Mouse (Mus musculus) embryonic stem cell, embryonic (primary cell): ENCODE results near the gene Krtap6-2.

ENCODE experiments used
- CTCF ChIA-PET, 4 experiments: fragments of 300-600 bp in 2 of 4; fragments of 350-600 bp in 2 of 4; sonication (Branson Sonifier 250); formaldehyde crosslinking; loops; one replicate each; lab custom pipeline; 2022; ENCODE audit warnings: inconsistent platforms in 2 of 4; lab: Charles Lee
- POLR2A ChIA-PET, 4 experiments: fragments of 300-600 bp in 2 of 4; fragments of 350-600 bp in 2 of 4; sonication (Branson Sonifier 250); formaldehyde crosslinking; loops; one replicate each; lab custom pipeline; 2022; ENCODE audit warnings: antibody characterized with exemption in 4 of 4, inconsistent platforms in 1 of 4; lab: Charles Lee

Krtap6-2 gene

DNA sequence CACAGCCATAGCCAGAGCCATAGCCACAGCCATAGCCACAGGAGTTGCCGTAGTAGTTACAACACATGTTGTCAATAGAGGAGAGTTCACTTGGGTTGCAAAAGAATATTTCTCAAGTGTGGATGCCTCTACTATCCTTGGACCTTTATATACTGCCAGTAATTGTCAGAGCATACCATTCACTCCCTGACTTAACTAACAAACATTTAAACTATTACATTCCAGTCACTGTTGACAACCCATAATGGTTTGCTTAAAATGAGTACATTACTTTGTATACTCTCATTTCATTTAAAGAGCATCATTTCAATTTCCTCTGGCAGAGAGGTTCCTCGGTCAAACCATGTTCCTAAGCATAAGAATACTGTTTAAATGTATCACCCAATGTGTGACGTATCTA is at the start of gene Krtap6-2:
Gene Krtap6-2 (minus strand): TSS at position 101 of the 400 bp plus-strand sequence.
- CTCF ChIA-PET = no interaction called here
- POLR2A ChIA-PET = no interaction called here

DNA sequence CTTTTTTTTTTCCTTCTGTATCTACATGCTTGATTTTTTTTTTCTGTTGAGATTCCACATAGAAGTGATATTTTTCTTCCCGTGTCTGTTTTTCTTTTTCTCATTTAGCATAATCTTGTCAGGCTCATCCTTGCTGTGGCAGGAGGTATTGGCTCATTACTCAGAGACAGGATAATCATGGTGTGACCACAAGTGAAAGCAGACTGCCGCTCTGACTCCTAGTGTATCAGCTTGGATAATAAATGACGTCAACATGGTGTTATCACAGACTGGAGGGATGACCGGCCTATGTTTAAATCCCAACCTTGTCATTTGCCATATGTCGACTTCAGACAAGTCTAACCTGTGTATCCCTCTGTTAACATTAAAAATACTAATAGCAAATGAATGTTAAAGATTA is 41.3 kb upstream of the Krtap6-2 start:
- CTCF ChIA-PET = no interaction called here

DNA sequence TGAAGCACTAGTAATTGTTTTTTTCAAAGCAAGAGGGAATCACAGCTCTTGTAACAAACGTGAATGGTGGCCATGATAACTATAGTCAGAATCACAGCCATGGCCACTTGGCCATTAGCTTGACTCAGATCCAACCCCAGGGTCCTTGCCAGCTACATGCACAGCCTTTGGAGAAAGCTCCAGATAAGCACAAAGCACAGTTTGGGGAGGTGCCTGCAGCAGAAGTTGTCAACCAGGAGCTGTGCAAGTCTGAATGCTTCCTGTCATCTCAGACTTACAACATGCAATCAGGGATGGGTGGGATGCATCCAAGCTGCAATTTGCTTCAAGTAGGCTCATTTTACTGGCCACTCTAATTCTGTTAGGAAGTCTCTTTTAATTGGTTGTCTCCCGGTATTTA is 9.7 kb upstream of the Krtap6-2 start:
- ChIA-PET POLR2A (no interaction called here), CTCF (no interaction called here)

More for the DNA sequence above, 41.3 kb upstream of the Krtap6-2 start:
- POLR2A ChIA-PET = no interaction called here

DNA sequence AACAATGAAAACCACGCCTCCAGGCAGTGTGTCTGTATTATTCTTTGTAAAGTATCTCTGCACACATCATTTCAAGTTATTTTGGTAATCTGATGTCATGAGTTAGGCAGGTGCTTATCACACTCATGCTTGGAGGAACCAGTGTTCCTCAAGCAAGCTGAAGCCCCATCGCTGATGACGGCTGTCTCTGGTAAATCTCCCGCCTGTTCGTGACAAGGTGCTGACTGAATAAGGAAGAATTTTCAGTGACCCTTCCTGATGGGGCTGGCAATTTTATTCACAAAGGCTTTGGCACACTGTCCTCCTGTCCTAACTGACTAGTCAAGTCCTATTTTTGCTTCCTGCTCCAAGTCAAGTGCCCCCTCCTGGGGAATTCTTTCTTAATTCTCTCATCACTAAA is 5.4 kb upstream of the Krtap6-2 start:
- ChIA-PET POLR2A (interaction anchor here in 1 of 4 experiments (0.7 kb wide), 1 partner anchor 640 kb away, joined by 3 read pairs; no protein-coding TSS in a partner anchor), CTCF (interaction anchor here in 1 of 4 experiments (0.7 kb wide), 1 partner anchor 618 kb away, joined by 10 read pairs; no protein-coding TSS in a partner anchor)

DNA sequence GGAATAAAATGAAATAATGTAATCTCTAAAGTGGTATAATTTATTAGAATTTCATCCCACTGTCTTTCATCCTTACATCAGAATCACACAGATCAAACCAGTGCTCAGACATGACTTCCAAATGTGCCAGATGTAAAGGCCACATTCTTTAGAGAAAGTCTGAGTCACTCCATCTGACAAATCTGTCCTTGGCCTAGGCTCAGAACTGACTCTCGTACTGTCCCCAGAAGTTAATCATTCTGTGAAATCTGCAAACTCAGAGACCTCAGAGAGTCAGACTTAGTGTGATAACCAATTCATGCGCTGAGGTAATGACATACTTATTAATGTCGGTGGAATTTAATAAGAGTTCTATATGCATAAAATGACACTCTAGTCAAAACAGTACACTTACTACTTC is 3.6 kb downstream of the Krtap6-2 start:
- CTCF ChIA-PET = no interaction called here
- POLR2A ChIA-PET = no interaction called here

DNA sequence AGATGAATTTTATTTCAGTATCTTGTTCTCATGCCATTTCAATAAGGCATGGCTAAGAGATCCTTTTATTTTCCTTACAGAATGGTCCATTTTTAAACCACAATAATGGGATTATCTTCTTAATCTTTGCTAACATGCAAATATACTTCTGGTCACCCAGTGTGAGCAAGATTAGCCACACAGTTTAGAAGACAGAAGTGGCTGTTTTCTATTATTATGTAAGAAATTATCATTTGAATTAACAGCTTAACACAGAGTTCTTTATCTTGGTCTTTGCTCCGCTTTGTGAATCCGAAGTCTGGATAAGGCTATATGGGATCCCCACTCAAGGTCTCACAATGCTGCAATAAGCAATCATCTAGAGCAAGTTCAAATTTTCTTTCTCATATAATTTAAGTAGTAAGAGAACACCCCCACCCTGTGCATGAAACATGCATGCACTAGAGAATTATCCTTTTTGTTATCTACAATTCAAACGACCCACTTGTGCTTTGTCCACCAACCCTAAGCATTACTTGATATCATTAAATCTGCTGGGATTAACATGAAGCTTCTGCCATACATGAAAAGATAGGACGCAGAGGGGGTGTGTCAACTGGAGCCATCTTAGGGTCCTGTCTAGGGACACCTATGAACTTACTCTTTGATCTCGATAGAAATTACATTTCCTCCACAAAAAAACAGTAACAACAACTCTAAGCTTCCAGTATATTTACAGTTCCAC is 9.4 kb downstream of the Krtap6-2 start:
- CTCF ChIA-PET = no interaction called here
- POLR2A ChIA-PET = interaction anchor here in 1 of 4 experiments (0.6 kb wide), 1 partner anchor 15 kb away, joined by 4 read pairs; no protein-coding TSS in a partner anchor

DNA sequence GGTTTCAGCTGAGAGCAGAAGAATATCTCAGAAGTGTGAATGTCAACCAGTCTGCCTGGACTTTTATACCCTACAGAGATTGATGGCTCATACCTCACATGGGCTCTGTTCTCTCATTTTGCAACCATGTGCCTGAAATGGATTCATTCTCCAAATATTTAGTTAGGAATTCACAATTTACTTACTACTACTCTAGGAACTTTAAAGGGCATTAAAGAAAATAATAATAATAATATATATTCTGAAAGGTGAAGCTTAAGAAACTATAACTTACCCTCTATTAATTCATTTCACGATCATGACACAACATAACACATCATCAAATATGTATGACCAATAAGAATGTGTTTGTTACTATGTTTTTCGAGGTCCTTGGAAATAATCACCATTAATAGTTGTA is 16.1 kb downstream of the Krtap6-2 start, which contains the start of gene Krtap21-1:
Gene Krtap21-1 (minus strand): TSS at position 101 of the 400 bp plus-strand sequence.
- CTCF ChIA-PET = no interaction called here
- POLR2A ChIA-PET = no interaction called here

DNA sequence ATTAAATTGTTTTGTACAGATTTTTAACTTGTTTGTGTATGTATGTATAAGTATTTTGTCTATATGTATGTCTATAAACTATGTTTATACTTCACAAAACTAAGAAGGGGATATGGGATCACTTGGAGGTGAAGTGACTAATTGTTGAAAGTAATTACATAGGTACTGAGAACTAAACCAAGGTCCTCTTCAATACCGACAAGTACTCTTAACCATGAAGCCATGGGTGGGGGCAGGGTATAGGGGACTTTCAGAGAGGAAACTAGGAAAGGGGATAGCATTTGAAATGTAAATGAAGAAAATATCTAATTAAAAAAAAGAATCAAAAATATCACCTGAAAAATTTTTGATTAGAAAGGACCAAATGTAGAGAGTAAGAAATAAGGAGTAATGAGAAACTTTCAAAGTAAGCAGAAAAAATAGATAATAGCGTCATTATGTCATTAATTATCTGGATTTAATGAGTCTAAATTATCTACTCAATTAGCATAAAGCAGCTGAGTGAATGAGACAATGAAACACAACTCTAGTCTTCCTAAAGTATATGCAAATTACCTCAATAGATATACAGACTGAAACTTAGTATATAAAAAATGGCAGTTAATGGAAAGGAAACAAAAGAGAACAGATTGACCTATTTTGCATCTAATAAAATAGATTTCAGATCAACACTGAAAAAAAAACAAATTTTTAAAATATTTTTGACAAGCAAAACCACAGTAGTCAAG is 47.0 kb downstream of the Krtap6-2 start:
- ChIA-PET POLR2A (no interaction called here), CTCF (no interaction called here)
